Mouse (Mus musculus): ENCODE measurements around the gene Fam178b.

The Fam178b gene

GRCm38 (mm10) chr1:36630053-36630739, 52.8 kb downstream of the Fam178b start:
- DNase-seq (ENCODE audit: low read depth, low spot score) = no peak

- no peak for DNase-seq (ENCODE audit: low read depth, low spot score)
Measured at GRCm38 (mm10) chr1:36628585-36628984, 54.4 kb downstream of the Fam178b start.

GRCm38 (mm10) chr1:36625442-36625841, 57.5 kb downstream of the Fam178b start:
- DNase-seq (ENCODE audit: low read depth, low spot score) = no peak

GRCm38 (mm10) chr1:36615958-36616357, 67.0 kb downstream of the Fam178b start:
- DNase-seq (ENCODE audit: low read depth, low spot score) = peak; percentile 5

GRCm38 (mm10) chr1:36615188-36615587, 67.8 kb downstream of the Fam178b start:
- DNase-seq (ENCODE audit: low read depth, low spot score) = no peak

GRCm38 (mm10) chr1:36614584-36614983, 68.4 kb downstream of the Fam178b start:
- DNase-seq (ENCODE audit: low read depth, low spot score) = no peak

GRCm38 (mm10) chr1:36613374-36613895, 69.5 kb downstream of the Fam178b start:
- DNase-seq (ENCODE audit: low read depth, low spot score) = no peak

- no peak for DNase-seq (ENCODE audit: low read depth, low spot score)
Measured at GRCm38 (mm10) chr1:36612362-36612761, 70.6 kb downstream of the Fam178b start.

- no peak for DNase-seq (ENCODE audit: low read depth, low spot score)
Measured at GRCm38 (mm10) chr1:36611449-36612123, 71.4 kb downstream of the Fam178b start.

- no peak for DNase-seq (ENCODE audit: low read depth, low spot score)
Measured at GRCm38 (mm10) chr1:36608211-36608610, 74.8 kb downstream of the Fam178b start.

- no peak for DNase-seq (ENCODE audit: low read depth, low spot score)
Measured at GRCm38 (mm10) chr1:36606951-36607350, 76.0 kb downstream of the Fam178b start.

GRCm38 (mm10) chr1:36604254-36605156, 78.5 kb downstream of the Fam178b start:
- DNase-seq (ENCODE audit: low read depth, low spot score) = no peak

GRCm38 (mm10) chr1:36603361-36603760, 79.6 kb downstream of the Fam178b start:
- DNase-seq (ENCODE audit: low read depth, low spot score) = no peak

GRCm38 (mm10) chr1:36602271-36602670, 80.7 kb downstream of the Fam178b start:
- DNase-seq (ENCODE audit: low read depth, low spot score) = no peak

GRCm38 (mm10) chr1:36598411-36598810, 84.6 kb downstream of the Fam178b start:
- DNase-seq (ENCODE audit: low read depth, low spot score) = no peak

- DNase-seq (ENCODE audit: low read depth, low spot score) = no peak
Measured at GRCm38 (mm10) chr1:36596114-36596513, 86.9 kb downstream of the Fam178b start.

- DNase-seq (ENCODE audit: low read depth, low spot score) = no peak
Measured at GRCm38 (mm10) chr1:36595167-36595931, 87.6 kb downstream of the Fam178b start.

GRCm38 (mm10) chr1:36593099-36593498, 89.9 kb downstream of the Fam178b start:
- no peak for DNase-seq (ENCODE audit: low read depth, low spot score)

GRCm38 (mm10) chr1:36591408-36591807, 91.6 kb downstream of the Fam178b start:
- no peak for DNase-seq (ENCODE audit: low read depth, low spot score)

- DNase-seq (ENCODE audit: low read depth, low spot score) = no peak
Measured at GRCm38 (mm10) chr1:36590664-36591063, 92.3 kb downstream of the Fam178b start.

GRCm38 (mm10) chr1:36589486-36589885, 93.5 kb downstream of the Fam178b start:
- no peak for DNase-seq (ENCODE audit: low read depth, low spot score)
